Mouse (Mus musculus) heart, postnatal 0 days (tissue): Measurements from ENCODE around the gene Pkig. TPM values are rescaled to one million over a fixed set of nuclear protein-coding genes. Genes with fewer than 3 reads are reported as not detected.

Experiments used
- ATAC-seq: fragments of 200-750 bp; cut with Nextera tagmentation; 2 replicates; pipeline ENCODE4 v1.8.0; 2017; ENCODE audit warnings: low read depth, moderate number of reproducible peaks, moderate library complexity; ENCODE audit not compliant: insufficient read depth
- DNase-seq: peaks from one replicate; pipeline ENCODE4 v3.0.0-alpha.2; 2016; ENCODE audit warnings: low spot score
- H3K27ac ChIP-seq: fragments of 300-500 bp; sonication (generic); 2 replicates; pipeline ENCODE4 v1.5.1; 2014; ENCODE audit warnings: low read depth, mild to moderate bottlenecking
- H3K27me3 ChIP-seq: fragments of 300-500 bp; sonication (generic); 2 replicates; pipeline ENCODE4 v1.6.1; 2014; ENCODE audit warnings: low read length, mixed read lengths; ENCODE audit not compliant: control insufficient read depth, insufficient read depth
- H3K36me3 ChIP-seq: fragments of 300-500 bp; sonication (generic); replicated peaks from 2 replicates; pipeline ENCODE4 v1.6.1; 2014; ENCODE audit warnings: low read length, mixed read lengths; ENCODE audit not compliant: control insufficient read depth, insufficient read depth
- H3K4me1 ChIP-seq: fragments of 300-500 bp; sonication (generic); 2 replicates; pipeline ENCODE4 v1.6.1; 2014; ENCODE audit warnings: antibody characterized with exemption; ENCODE audit not compliant: control insufficient read depth, insufficient read depth
- H3K4me2 ChIP-seq: fragments of 300-500 bp; sonication (generic); 2 replicates; pipeline ENCODE4 v1.6.1; 2014; ENCODE audit warnings: low read depth, mild to moderate bottlenecking, low read length, moderate library complexity
- H3K4me3 ChIP-seq: fragments of 300-500 bp; sonication (generic); 2 replicates; pipeline ENCODE4 v1.5.1; 2014; ENCODE audit warnings: low read depth, low read length
- H3K9ac ChIP-seq: fragments of 300-500 bp; sonication (generic); replicated peaks from 2 replicates; pipeline ENCODE4 v1.6.1; 2014; ENCODE audit warnings: low read depth, low read length, mixed read lengths
- H3K9me3 ChIP-seq: fragments of 300-500 bp; sonication (generic); replicated peaks from 2 replicates; pipeline ENCODE4 v1.6.1; 2016; ENCODE audit warnings: low read length; ENCODE audit not compliant: control insufficient read depth
- CTCF ChIP-seq: IDR thresholded peaks from 2 replicates; pipeline ENCODE4 v1.5.1; 2016; ENCODE audit warnings: antibody characterized with exemption, control low read depth, low read depth
- EP300 ChIP-seq: IDR thresholded peaks from 2 replicates; pipeline ENCODE4 v1.6.1; 2016; ENCODE audit warnings: antibody characterized with exemption, low read depth
- WGBS: fragments of 180-500 bp; shearing (Covaris S2); extraction: QIAGEN DNeasy Blood & Tissue Kit; methylation state at CpG from one replicate; pipeline ENCODE4 v1.1.7; 2014; 5-methylcytosine and 5-hydroxymethylcytosine counted together
- polyA plus RNA-seq: library from polyadenylated mRNA; unstranded; fragments of >200 nt; fragmentation: Nextera tagmentation; extraction: Ambion mirVana; gene quantifications from 2 replicates; pipeline ENCODE4 v1.2.1, GENCODE M21; 2015
- total RNA-seq: library from RNA; depleted of rRNA; stranded (reverse); fragments of >200 nt; gene quantifications from 2 replicates; pipeline ENCODE4 v1.2.3, GENCODE M21; 2014; ENCODE audit warnings: low replicate concordance

Gene Pkig
- total and polyA plus RNA-seq, 2 experiments from 2014 or later, result 363 to 495 TPM

GRCm38 (mm10) chr2:163708321-163708720 lies 50.1 kb downstream of the Pkig start:
- no peak for TF ChIP-seq EP300
- no peak for TF ChIP-seq CTCF
- Histone ChIP-seq H3K36me3 (peaks cover 26% of the 10 kb centered on the region), H3K4me1 (peaks cover 51% of the 10 kb centered on the region), H3K9ac (no peak overlapping the region), H3K27me3 (no peaks in the 10 kb centered on the region), H3K27ac (no peak overlapping the region), H3K9me3 (no peaks in the 10 kb centered on the region), H3K4me2 (no peak overlapping the region), H3K4me3 (no peak overlapping the region)
- WGBS, result 20% methylated on average over 5 of the region's 5 CpGs
- no peak for ATAC-seq
- no peak for DNase-seq

- TF ChIP-seq EP300 (no peak), CTCF (no peak)
- no peak for ATAC-seq
- no peak overlapping the region for H3K4me3 ChIP-seq
- no peak overlapping the region for H3K27ac ChIP-seq
- WGBS, result 48% methylated on average over 4 of the region's 6 CpGs
- H3K9me3 ChIP-seq, result no peaks in the 10 kb centered on the region
- peaks cover 49% of the 10 kb centered on the region for H3K4me1 ChIP-seq
- H3K27me3 ChIP-seq, result no peaks in the 10 kb centered on the region
- no peak for DNase-seq
- peaks cover 26% of the 10 kb centered on the region for H3K36me3 ChIP-seq
- H3K9ac ChIP-seq, result no peak overlapping the region
- H3K4me2 ChIP-seq, result no peak overlapping the region
Observed at GRCm38 (mm10) chr2:163708763-163709250, 50.6 kb downstream of the Pkig start.

- H3K4me3 ChIP-seq, result no peak overlapping the region
- WGBS, result 79% methylated on average over 9 of the region's 9 CpGs
- no peaks in the 10 kb centered on the region for H3K27me3 ChIP-seq
- TF ChIP-seq CTCF (no peak), EP300 (no peak)
- H3K4me1 ChIP-seq, result peaks cover 49% of the 10 kb centered on the region
- peak overlapping the region; percentile 77 for H3K27ac ChIP-seq
- ATAC-seq, result no peak
- H3K9ac ChIP-seq, result no peak overlapping the region
- H3K36me3 ChIP-seq, result peaks cover 15% of the 10 kb centered on the region
- H3K9me3 ChIP-seq, result no peaks in the 10 kb centered on the region
- DNase-seq, result no peak
- H3K4me2 ChIP-seq, result no peak overlapping the region
Observed at GRCm38 (mm10) chr2:163710000-163710399, 51.8 kb downstream of the Pkig start.

- Histone ChIP-seq H3K27ac (peak overlapping the region; percentile 77), H3K4me1 (peaks cover 49% of the 10 kb centered on the region), H3K9me3 (no peaks in the 10 kb centered on the region), H3K9ac (0 out of 2 replicates have a peak overlapping the region, but pooled peaks have one; percentile 0), H3K4me3 (no peak overlapping the region), H3K27me3 (no peaks in the 10 kb centered on the region), H3K36me3 (peaks cover 9% of the 10 kb centered on the region), H3K4me2 (no peak overlapping the region)
- WGBS, result 50% methylated on average over 5 of the region's 5 CpGs
- no peak for ATAC-seq
- DNase-seq, result no peak
- TF ChIP-seq CTCF, result no peak
Observed at GRCm38 (mm10) chr2:163710606-163711159, 52.5 kb downstream of the Pkig start.

GRCm38 (mm10) chr2:163711368-163711868 lies 53.2 kb downstream of the Pkig start:
- Histone ChIP-seq H3K27me3 (no peaks in the 10 kb centered on the region), H3K36me3 (peaks cover 3% of the 10 kb centered on the region; the same call in 1 of the 2 replicates), H3K4me2 (no peak overlapping the region), H3K9me3 (no peaks in the 10 kb centered on the region), H3K9ac (no peak overlapping the region), H3K4me1 (peaks cover 53% of the 10 kb centered on the region), H3K27ac (peak overlapping the region; percentile 77), H3K4me3 (no peak overlapping the region)
- DNase-seq, result no peak
- TF ChIP-seq CTCF (no peak), EP300 (no peak)
- WGBS, result 77% methylated on average over 8 of the region's 8 CpGs
- ATAC-seq, result no peak

GRCm38 (mm10) chr2:163712473-163712872 lies 54.3 kb downstream of the Pkig start:
- Histone ChIP-seq H3K36me3 (peaks cover 3% of the 10 kb centered on the region; the same call in 1 of the 2 replicates), H3K27me3 (no peaks in the 10 kb centered on the region), H3K27ac (peak overlapping the region; percentile 77), H3K9me3 (no peaks in the 10 kb centered on the region), H3K4me1 (peaks cover 58% of the 10 kb centered on the region), H3K4me2 (no peak overlapping the region), H3K4me3 (no peak overlapping the region), H3K9ac (no peak overlapping the region)
- ATAC-seq, result no peak
- TF ChIP-seq CTCF, result no peak
- TF ChIP-seq EP300, result no peak
- WGBS, result 23% methylated on average over 7 of the region's 7 CpGs
- no peak for DNase-seq
